Mouse (Mus musculus): ENCODE data around the gene Slc38a4. TPM values are rescaled to one million over a fixed set of nuclear protein-coding genes. Genes with fewer than 3 reads are reported as not detected.

The Slc38a4 gene
- polyA plus RNA-seq, 1 experiment from 2014 or later, result 5.1 TPM

GRCm38 (mm10) chr15:96954389-96954788 is 101.4 kb downstream of the Slc38a4 start:
- H3K4me3 ChIP-seq, result no peak overlapping the region
- H3K4me2 ChIP-seq, result peak overlapping the region; percentile 54; the same call in 1 of the 2 replicates
- ATAC-seq (ENCODE audit: low FRiP score), result no peak
- whole genome bisulfite sequencing, result 93% methylated on average over 6 of the region's 6 CpGs
- H3K27ac ChIP-seq, result no peak overlapping the region
- H3K9ac ChIP-seq, result no peak overlapping the region
- peaks cover 17% of the 10 kb centered on the region for H3K4me1 ChIP-seq (replicated peaks)
- no peaks in the 10 kb centered on the region for H3K27me3 ChIP-seq
- no peaks in the 10 kb centered on the region for H3K9me3 ChIP-seq
- no peaks in the 10 kb centered on the region for H3K36me3 ChIP-seq

- Histone ChIP-seq H3K4me3 (peak overlapping the region; percentile 39), H3K4me1 (replicated peaks) (peaks cover 17% of the 10 kb centered on the region), H3K36me3 (no peaks in the 10 kb centered on the region), H3K9ac (peak overlapping the region; percentile 75), H3K27ac (peak overlapping the region; percentile 81), H3K9me3 (no peaks in the 10 kb centered on the region), H3K27me3 (no peaks in the 10 kb centered on the region), H3K4me2 (peak overlapping the region; percentile 54)
- WGBS, result 54% methylated on average over 16 of the region's 16 CpGs
- ATAC-seq (ENCODE audit: low FRiP score), result peak; percentile 43; the same call in 1 of the 2 replicates
Observed at GRCm38 (mm10) chr15:96953938-96954238, 101.9 kb downstream of the Slc38a4 start.

- WGBS, result 28% methylated on average over 23 of the region's 23 CpGs
- H3K9ac ChIP-seq, result peak overlapping the region; percentile 75
- H3K9me3 ChIP-seq, result no peaks in the 10 kb centered on the region
- ATAC-seq (ENCODE audit: low FRiP score), result peak; percentile 88
- peak overlapping the region; percentile 39 for H3K4me3 ChIP-seq
- no peaks in the 10 kb centered on the region for H3K27me3 ChIP-seq
- no peaks in the 10 kb centered on the region for H3K36me3 ChIP-seq
- H3K4me2 ChIP-seq, result peak overlapping the region; percentile 54
- H3K27ac ChIP-seq, result peak overlapping the region; percentile 81
- peaks cover 17% of the 10 kb centered on the region for H3K4me1 ChIP-seq (replicated peaks)
Observed at GRCm38 (mm10) chr15:96953112-96953937, 102.4 kb downstream of the Slc38a4 start.

GRCm38 (mm10) chr15:96952488-96952887 is 103.3 kb downstream of the Slc38a4 start:
- no peak overlapping the region for H3K27ac ChIP-seq
- H3K9ac ChIP-seq, result no peak overlapping the region
- peaks cover 17% of the 10 kb centered on the region for H3K4me1 ChIP-seq (replicated peaks)
- ATAC-seq (ENCODE audit: low FRiP score), result no peak
- H3K4me2 ChIP-seq, result no peak overlapping the region
- H3K4me3 ChIP-seq, result no peak overlapping the region
- no peaks in the 10 kb centered on the region for H3K27me3 ChIP-seq
- 60% methylated on average over 8 of the region's 8 CpGs for WGBS
- H3K9me3 ChIP-seq, result no peaks in the 10 kb centered on the region
- no peaks in the 10 kb centered on the region for H3K36me3 ChIP-seq

GRCm38 (mm10) chr15:96951783-96952182 is 104.0 kb downstream of the Slc38a4 start:
- no peak for ATAC-seq (ENCODE audit: low FRiP score)
- 55% methylated on average over 5 of the region's 5 CpGs for WGBS
- Histone ChIP-seq H3K9me3 (no peaks in the 10 kb centered on the region), H3K4me1 (replicated peaks) (peaks cover 17% of the 10 kb centered on the region), H3K36me3 (no peaks in the 10 kb centered on the region), H3K9ac (no peak overlapping the region), H3K4me3 (no peak overlapping the region), H3K4me2 (no peak overlapping the region), H3K27ac (no peak overlapping the region), H3K27me3 (no peaks in the 10 kb centered on the region)

GRCm38 (mm10) chr15:96948471-96948870 is 107.3 kb downstream of the Slc38a4 start:
- H3K27ac ChIP-seq, result no peak overlapping the region
- H3K27me3 ChIP-seq, result no peaks in the 10 kb centered on the region
- peaks cover 12% of the 10 kb centered on the region for H3K4me1 ChIP-seq (replicated peaks)
- no peaks in the 10 kb centered on the region for H3K36me3 ChIP-seq
- ATAC-seq (ENCODE audit: low FRiP score), result no peak
- no peak overlapping the region for H3K4me3 ChIP-seq
- 72% methylated on average over 6 of the region's 6 CpGs for WGBS
- no peak overlapping the region for H3K4me2 ChIP-seq
- H3K9me3 ChIP-seq, result no peaks in the 10 kb centered on the region
- no peak overlapping the region for H3K9ac ChIP-seq

Other genes starting within 250 kb of the Slc38a4 start
- gene Pced1b, start 191.2 kb upstream of the Slc38a4 start, polyA plus RNA-seq (2015; fragmentation: Nextera tagmentation; extraction: Ambion mirVana), result 4.2 and 4.5 TPM in 2 replicates
- 7.2 and 8.7 TPM in 2 replicates for gene Amigo2, start 191.3 kb upstream of the Slc38a4 start, polyA plus RNA-seq (2015; fragmentation: Nextera tagmentation; extraction: Ambion mirVana)

All from hindbrain, embryonic 13.5 days (tissue).